Mouse (Mus musculus) forebrain, embryonic 11.5 days (tissue): Measurements from ENCODE around the gene Ifi202b. TPM values are rescaled to one million over a fixed set of nuclear protein-coding genes. Genes with fewer than 3 reads are reported as not detected.
A peak's percentile ranks its signal among the peaks of the same experiment; 100 is the strongest.
"Not testable (repeated sequence)": the region's sequence is repeated elsewhere in the genome, so short reads cannot be mapped to it uniquely, and the experiment has no call there.

Source experiments
- ATAC-seq: fragments of 200-750 bp; cut with Nextera tagmentation; replicated peaks from 2 replicates; pipeline ENCODE4 v1.8.0; 2017; ENCODE audit warnings: moderate TSS enrichment; ENCODE audit not compliant: low FRiP score
- DNase-seq: peaks from one replicate; pipeline ENCODE4 v3.0.0-alpha.2; 2017; ENCODE audit warnings: low spot score
- H3K27ac ChIP-seq: fragments of 300-500 bp; sonication (generic); 2 replicates; pipeline ENCODE4 v1.5.1; 2014; ENCODE audit warnings: low read depth, low read length
- H3K27me3 ChIP-seq: fragments of 300-500 bp; sonication (generic); 2 replicates; pipeline ENCODE4 v1.6.1; 2014; ENCODE audit warnings: mild to moderate bottlenecking, low read length, mixed read lengths; ENCODE audit not compliant: control insufficient read depth, insufficient read depth
- H3K36me3 ChIP-seq: fragments of 300-500 bp; sonication (generic); 2 replicates; pipeline ENCODE4 v1.6.1; 2014; ENCODE audit warnings: mild to moderate bottlenecking, low read length, moderate library complexity, mixed read lengths; ENCODE audit not compliant: control insufficient read depth, insufficient read depth
- H3K4me1 ChIP-seq: fragments of 300-500 bp; sonication (generic); replicated peaks from 2 replicates; pipeline ENCODE4 v1.6.1; 2014; ENCODE audit warnings: low read length, mixed read lengths; ENCODE audit not compliant: control insufficient read depth, insufficient read depth
- H3K4me2 ChIP-seq: fragments of 300-500 bp; sonication (generic); 2 replicates; pipeline ENCODE4 v1.6.1; 2014; ENCODE audit warnings: low read depth, mild to moderate bottlenecking, low read length, moderate library complexity, mixed read lengths; ENCODE audit not compliant: severe bottlenecking
- H3K4me3 ChIP-seq: fragments of 300-500 bp; sonication (generic); 2 replicates; pipeline ENCODE4 v1.5.1; 2014; ENCODE audit warnings: low read depth, low read length
- H3K9ac ChIP-seq: fragments of 300-500 bp; sonication (generic); 2 replicates; pipeline ENCODE4 v1.6.1; 2014; ENCODE audit warnings: low read length
- H3K9me3 ChIP-seq: fragments of 300-500 bp; sonication (generic); 2 replicates; pipeline ENCODE4 v1.6.1; 2016; ENCODE audit warnings: low read length, mixed read lengths; ENCODE audit not compliant: control insufficient read depth
- WGBS: fragments of 180-500 bp; shearing (Covaris S2); extraction: QIAGEN DNeasy Blood & Tissue Kit; methylation state at CpG from one replicate; pipeline ENCODE4 v1.1.7; 2014; 5-methylcytosine and 5-hydroxymethylcytosine counted together
- polyA plus RNA-seq: library from polyadenylated mRNA; unstranded; fragments of >200 nt; fragmentation: Nextera tagmentation; extraction: Ambion mirVana; gene quantifications from 2 replicates; pipeline ENCODE4 v1.2.1, GENCODE M21; 2014

Ifi202b gene
- polyA plus RNA-seq, 1 experiment from 2014 or later, result not detected

DNA sequence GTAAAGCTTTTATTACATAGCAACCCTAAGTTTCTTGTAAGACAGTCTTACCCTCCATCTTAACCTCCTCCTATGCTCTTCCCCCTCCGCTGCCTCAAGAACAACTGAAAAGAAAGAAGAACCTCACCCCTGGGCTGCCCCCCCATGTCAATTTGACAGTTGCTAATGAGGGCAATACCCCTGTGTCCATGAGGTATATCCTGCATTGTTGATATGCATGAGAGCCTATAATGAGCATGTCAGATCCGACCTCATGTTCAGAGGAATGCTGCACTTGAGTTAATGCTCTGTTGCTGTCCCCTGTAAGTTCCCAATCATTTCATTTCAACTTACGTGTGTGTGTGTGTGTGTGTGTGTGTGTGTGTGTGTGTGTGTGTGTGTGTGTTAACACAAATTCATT, 22.5 kb downstream of the Ifi202b start:
- not testable (repeated sequence) for H3K4me3 ChIP-seq, H3K36me3 ChIP-seq, H3K9me3 ChIP-seq, H3K27me3 ChIP-seq, H3K4me1 ChIP-seq, H3K4me2 ChIP-seq, DNase-seq, H3K9ac ChIP-seq, H3K27ac ChIP-seq
- 0 out of 2 replicates have a peak, but pooled peaks have one; percentile 60 for ATAC-seq
- 52% methylated on average over 3 of the region's 3 CpGs for WGBS

DNA sequence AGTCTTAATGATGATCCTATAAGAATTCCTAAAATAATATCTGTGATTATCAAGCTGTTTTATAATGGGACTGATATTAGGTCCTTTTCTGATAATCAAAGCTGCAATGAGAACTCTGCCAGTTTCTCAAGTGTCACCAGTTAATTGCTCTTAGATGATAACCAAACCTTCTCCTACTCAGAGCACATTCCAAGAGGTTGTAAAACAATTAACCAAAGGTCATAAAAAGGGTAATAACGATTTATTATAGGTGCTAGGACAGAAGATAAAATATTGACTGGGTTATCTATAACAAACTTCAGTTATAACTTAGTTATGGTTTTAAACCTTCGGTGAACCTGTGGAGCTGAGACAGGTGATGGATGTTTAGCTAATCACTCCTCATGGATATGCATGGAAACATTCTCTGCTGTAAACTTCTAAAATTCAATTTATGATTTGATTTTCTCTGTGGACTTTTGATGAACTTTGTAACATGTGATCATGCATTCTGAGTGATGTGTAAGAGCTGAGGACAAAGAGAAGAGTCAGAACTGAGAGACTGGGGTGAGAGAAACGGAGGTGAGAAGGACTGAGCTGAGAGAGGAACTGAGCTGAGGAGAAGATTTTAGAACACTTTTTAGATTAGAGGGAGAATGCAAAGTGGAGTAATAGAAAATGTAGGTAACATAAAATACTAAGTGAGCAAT, 26.6 kb downstream of the Ifi202b start:
- ATAC-seq, result not testable (repeated sequence)

DNA sequence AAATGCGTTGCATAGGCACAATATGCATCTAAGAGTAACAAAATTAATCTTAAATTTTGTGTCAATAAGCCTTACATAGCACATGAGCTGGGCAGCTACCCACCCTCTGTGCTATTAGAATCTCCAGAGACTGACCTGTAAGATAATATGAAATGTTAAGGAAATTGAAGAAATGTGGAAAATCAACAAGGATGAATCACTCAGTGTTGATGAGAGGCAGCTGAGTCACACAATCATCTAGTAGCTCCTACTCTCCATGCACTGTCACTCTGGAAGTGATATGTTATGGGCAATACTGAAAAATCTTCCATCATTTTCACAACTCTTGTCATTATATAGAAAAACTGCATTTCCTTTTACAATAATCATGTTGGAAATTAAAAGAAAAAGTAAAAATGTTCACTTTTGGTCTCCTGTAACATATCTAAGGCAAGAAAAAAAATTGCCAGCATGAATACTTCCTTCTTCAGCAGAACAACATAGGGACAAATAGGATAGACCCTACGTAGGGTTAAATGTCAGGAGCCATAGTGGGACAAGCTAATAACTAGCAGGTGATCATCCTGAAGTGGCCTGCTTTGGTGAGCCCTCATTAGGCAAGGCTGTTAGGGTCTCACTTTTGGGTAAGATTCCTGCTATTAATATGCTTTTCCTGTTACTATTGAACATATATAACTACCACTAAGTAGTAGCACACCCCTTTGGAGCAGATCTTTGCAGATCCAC, 27.3 kb downstream of the Ifi202b start:
- Histone ChIP-seq H3K9ac (no peak overlapping the region), H3K27ac (no peak overlapping the region), H3K4me1 (no peaks in the 10 kb centered on the region), H3K36me3 (no peaks in the 10 kb centered on the region), H3K4me3 (no peak overlapping the region), H3K9me3 (no peaks in the 10 kb centered on the region), H3K4me2 (no peak overlapping the region), H3K27me3 (no peaks in the 10 kb centered on the region)
- no peak for DNase-seq
- WGBS, result 88% methylated on average over 2 of the region's 2 CpGs
- ATAC-seq, result no peak

More for the DNA sequence above, 26.6 kb downstream of the Ifi202b start:
- 84% methylated on average over 3 of the region's 3 CpGs for WGBS
- DNase-seq, H3K4me1 ChIP-seq, H3K36me3 ChIP-seq, H3K4me2 ChIP-seq, H3K9ac ChIP-seq, H3K4me3 ChIP-seq, H3K27ac ChIP-seq, H3K9me3 ChIP-seq, H3K27me3 ChIP-seq: not testable (repeated sequence)

DNA sequence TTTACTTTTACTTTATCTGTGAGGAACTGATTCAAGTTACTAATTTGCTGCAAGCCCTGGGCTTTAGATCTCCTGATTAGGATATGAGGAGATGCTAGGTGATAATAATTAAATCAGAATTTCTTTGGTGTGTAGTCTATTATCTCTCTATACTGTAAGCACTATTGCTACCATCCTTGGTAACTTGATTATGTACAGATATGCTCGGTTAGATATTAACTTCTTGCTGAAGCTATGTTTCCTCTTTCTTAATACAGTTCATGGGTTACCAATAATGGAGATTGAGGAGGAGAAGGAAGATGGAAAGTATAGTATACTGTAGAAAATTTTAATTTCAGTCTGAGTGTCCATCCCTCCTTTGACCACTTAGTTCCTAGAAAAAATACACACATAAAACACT, 29.0 kb downstream of the Ifi202b start:
- Histone ChIP-seq H3K4me1 (no peaks in the 10 kb centered on the region), H3K27ac (no peak overlapping the region), H3K4me3 (no peak overlapping the region), H3K36me3 (no peaks in the 10 kb centered on the region), H3K9me3 (no peaks in the 10 kb centered on the region), H3K27me3 (no peaks in the 10 kb centered on the region), H3K9ac (no peak overlapping the region), H3K4me2 (no peak overlapping the region)
- no peak for ATAC-seq
- WGBS, result 79% methylated on average over 1 of the region's 1 CpGs
- no peak for DNase-seq

DNA sequence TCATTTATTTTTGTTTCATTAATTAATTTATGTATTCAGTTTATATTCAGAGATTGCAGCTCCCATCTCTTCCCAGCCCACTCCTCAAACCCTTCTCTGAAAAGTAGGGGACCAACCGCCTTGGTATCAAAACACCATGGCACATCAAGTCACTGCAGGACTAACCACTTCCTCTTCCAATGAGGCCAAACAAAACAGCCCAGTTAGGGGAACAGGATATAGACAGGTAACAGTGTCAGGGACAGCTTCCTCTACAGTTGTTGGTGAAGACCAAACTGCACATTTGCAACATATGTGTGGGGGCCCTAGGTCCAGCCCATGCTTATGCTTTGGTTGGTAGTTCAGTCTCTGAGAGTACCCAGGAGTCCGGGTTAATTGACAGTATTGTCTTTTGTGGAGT, 33.5 kb downstream of the Ifi202b start:
- not testable (repeated sequence) for H3K9me3 ChIP-seq, H3K9ac ChIP-seq, H3K4me2 ChIP-seq, H3K27ac ChIP-seq, H3K4me1 ChIP-seq, H3K36me3 ChIP-seq, ATAC-seq, H3K4me3 ChIP-seq, H3K27me3 ChIP-seq, DNase-seq
- 83% methylated on average over 2 of the region's 2 CpGs for WGBS

DNA sequence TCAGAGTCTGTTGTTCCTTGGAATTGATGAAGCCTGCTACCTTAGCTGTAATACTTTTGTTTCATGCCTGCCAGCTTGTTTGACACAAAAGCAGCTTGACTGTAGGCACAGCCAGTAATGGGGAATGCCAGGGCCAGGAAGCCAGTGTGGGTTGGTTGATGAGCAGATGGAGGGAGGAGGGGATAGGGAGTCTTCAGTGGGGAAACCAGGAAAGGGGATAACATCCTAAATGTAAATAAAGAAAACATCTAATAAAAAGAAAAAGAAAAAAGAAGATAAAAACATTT, 39.8 kb downstream of the Ifi202b start:
- H3K9me3 ChIP-seq, H3K36me3 ChIP-seq, DNase-seq, H3K4me3 ChIP-seq, ATAC-seq, H3K9ac ChIP-seq, H3K27ac ChIP-seq, H3K4me1 ChIP-seq, H3K4me2 ChIP-seq, H3K27me3 ChIP-seq: not testable (repeated sequence)

DNA sequence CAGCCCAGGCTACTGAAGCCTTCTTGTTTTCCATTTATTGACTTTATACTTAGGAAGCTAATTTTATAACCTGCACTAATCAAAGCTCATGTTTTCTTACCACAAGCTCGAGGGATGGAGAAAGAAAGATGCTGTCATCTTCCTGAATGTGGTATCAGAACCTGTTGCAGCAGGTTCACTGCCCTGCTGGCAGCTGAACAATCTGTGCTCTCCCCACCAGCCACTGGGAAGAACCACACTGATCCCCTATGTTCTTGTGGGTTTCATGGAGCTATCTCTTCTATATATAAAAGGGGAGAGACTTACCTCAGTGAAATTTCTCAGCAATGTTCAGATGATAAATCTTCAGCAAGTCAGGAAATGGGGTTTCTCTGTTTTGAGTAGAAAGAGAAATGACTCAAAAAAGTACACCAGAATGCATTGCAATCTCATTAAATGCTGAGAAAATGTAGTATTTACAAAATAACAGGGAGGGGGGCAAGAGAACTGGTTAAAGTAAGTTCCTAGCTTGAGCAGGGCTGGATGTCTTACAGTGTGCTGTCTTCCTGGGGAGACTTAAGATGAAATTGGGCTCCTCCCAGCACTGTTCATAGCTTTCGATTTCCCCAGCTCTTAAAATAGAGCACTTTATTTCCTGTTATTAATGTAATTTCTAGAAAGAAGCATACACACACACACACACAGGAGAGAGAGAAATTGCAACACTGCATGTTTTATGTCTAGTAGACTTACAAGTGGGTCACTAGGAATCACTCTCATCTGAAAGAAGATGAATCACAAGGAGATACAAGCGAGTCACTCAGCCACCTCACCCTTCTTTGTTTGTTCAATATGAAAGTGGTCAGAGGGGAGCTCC, 40.4 kb downstream of the Ifi202b start, which contains the start of the genes Mndal and Ifi203:
TSS of gene Mndal (minus strand) at position 568 of the 856 bp plus-strand sequence.
TSS of gene Ifi203 (minus strand) at position 749 of the 856 bp plus-strand sequence.
- H3K27me3 ChIP-seq, ATAC-seq, H3K27ac ChIP-seq, DNase-seq, H3K4me3 ChIP-seq, H3K9ac ChIP-seq, H3K4me2 ChIP-seq, H3K9me3 ChIP-seq, H3K36me3 ChIP-seq, H3K4me1 ChIP-seq: not testable (repeated sequence)
- WGBS, result 80% methylated on average over 3 of the region's 3 CpGs

DNA sequence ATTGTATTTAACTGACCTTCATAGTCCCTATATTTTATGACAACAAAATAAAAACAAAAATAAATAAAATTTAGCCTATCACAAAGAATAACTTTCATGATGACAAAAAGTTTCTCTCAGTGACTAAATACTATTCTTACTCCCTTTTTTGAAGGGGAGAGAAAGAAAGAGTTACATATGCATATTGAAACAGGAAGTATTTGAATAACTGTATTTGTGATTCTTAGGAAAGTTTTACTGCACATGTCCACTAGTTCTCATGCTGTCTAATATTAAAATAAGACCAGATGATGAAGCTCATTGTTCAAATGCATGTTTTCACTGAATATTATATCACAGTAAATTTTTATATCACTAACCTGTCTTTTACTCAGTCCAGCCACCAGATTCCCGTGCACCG, 41.0 kb downstream of the Ifi202b start:
- H3K9me3 ChIP-seq, H3K27ac ChIP-seq, H3K9ac ChIP-seq, H3K4me2 ChIP-seq, H3K4me1 ChIP-seq, ATAC-seq, H3K4me3 ChIP-seq, DNase-seq, H3K36me3 ChIP-seq, H3K27me3 ChIP-seq: not testable (repeated sequence)
- 93% methylated on average over 2 of the region's 2 CpGs for WGBS
